Mouse (Mus musculus) left cerebral cortex, adult 18-20 months (tissue): ENCODE measurements around the gene Ebf4. TPM values are rescaled to one million over a fixed set of nuclear protein-coding genes. Genes with fewer than 3 reads are reported as not detected.

ENCODE experiments used
- total RNA-seq, 2 experiments: library from RNA; stranded (reverse); gene quantifications; 2 replicates each; pipeline ENCODE4 v1.2.3; 2021

Ebf4 gene
- total RNA-seq, 2 experiments from 2014 or later = 7.4 to 8.2 TPM

Other genes starting within 250 kb of the Ebf4 start
- gene Tgm6, start 182.8 kb upstream of the Ebf4 start, total RNA-seq = under 1 TPM; 0.09 to 0.12 TPM
- gene Snrpb, start 115.8 kb upstream of the Ebf4 start, total RNA-seq = 100 to 1,000 TPM; 110 to 119 TPM
- gene Tmc2, start 100.0 kb upstream of the Ebf4 start, total RNA-seq = not detected
- 100 to 1,000 TPM; 114 to 135 TPM for gene Nop56, start 20.7 kb upstream of the Ebf4 start, total RNA-seq
- 100 to 1,000 TPM; 287 to 311 TPM for gene Idh3b, start 10.6 kb upstream of the Ebf4 start, total RNA-seq
- 1 to 10 TPM; 6.1 to 7.8 TPM for gene Cpxm1, start 102.4 kb downstream of the Ebf4 start, total RNA-seq
- not detected for gene Gm28372, start 110.1 kb downstream of the Ebf4 start, total RNA-seq
- gene 1700020A23Rik, start 110.1 kb downstream of the Ebf4 start, total RNA-seq = not detected
- gene Tmem239, start 111.3 kb downstream of the Ebf4 start, total RNA-seq = not detected
- 10 to 100 TPM; 88.2 to 88.6 TPM for gene Vps16, start 129.2 kb downstream of the Ebf4 start, total RNA-seq
- gene Pced1a, start 129.5 kb downstream of the Ebf4 start, total RNA-seq = 10 to 100 TPM; 19.5 to 22.1 TPM
- gene Ptpra, start 155.1 kb downstream of the Ebf4 start, total RNA-seq = 100 to 1,000 TPM; 214 to 229 TPM